Mouse (Mus musculus): Measurements from ENCODE around the gene Bnipl. TPM values are rescaled to one million over a fixed set of nuclear protein-coding genes. Genes with fewer than 3 reads are reported as not detected.
A peak's percentile ranks its signal among the peaks of the same experiment; 100 is the strongest.

Bnipl gene
- polyA plus RNA-seq, 1 experiment from 2014 or later = not detected

- Histone ChIP-seq H3K4me3 (replicated peaks; ENCODE audit: low read depth, low read length) (no peak overlapping the region), H3K9ac (replicated peaks; ENCODE audit: low read length) (no peak overlapping the region; the same call in 1 of the 2 replicates), H3K4me2 (ENCODE audit: low read length) (no peak overlapping the region), H3K36me3 (ENCODE audit: control insufficient read depth, insufficient read depth, low read length) (peaks cover 72% of the 10 kb centered on the region), H3K27ac (replicated peaks; ENCODE audit: low read depth, low read length) (no peak overlapping the region), H3K4me1 (ENCODE audit: control insufficient read depth, insufficient read depth, low read length) (no peaks in the 10 kb centered on the region), H3K9me3 (ENCODE audit: control insufficient read depth, low read length) (no peaks in the 10 kb centered on the region), H3K27me3 (ENCODE audit: control insufficient read depth, insufficient read depth, low read length) (no peaks in the 10 kb centered on the region)
- no peak for ATAC-seq (ENCODE audit: low FRiP score, low TSS enrichment)
- DNase-seq = no peak
- WGBS = 77% methylated on average over 6 of the region's 6 CpGs
Measured at GRCm38 (mm10) chr3:95290156-95290555, 39.2 kb upstream of the Bnipl start.

GRCm38 (mm10) chr3:95289419-95289818, 38.4 kb upstream of the Bnipl start:
- no peak for ATAC-seq (ENCODE audit: low FRiP score, low TSS enrichment)

GRCm38 (mm10) chr3:95287541-95287940, 36.5 kb upstream of the Bnipl start:
- H3K9me3 ChIP-seq (ENCODE audit: control insufficient read depth, low read length) = no peaks in the 10 kb centered on the region
- H3K4me1 ChIP-seq (ENCODE audit: control insufficient read depth, insufficient read depth, low read length) = peaks cover 16% of the 10 kb centered on the region
- 90% methylated on average over 3 of the region's 3 CpGs for WGBS
- H3K27me3 ChIP-seq (ENCODE audit: control insufficient read depth, insufficient read depth, low read length) = no peaks in the 10 kb centered on the region
- no peak for ATAC-seq (ENCODE audit: low FRiP score, low TSS enrichment)
- H3K4me2 ChIP-seq (ENCODE audit: low read length) = no peak overlapping the region
- H3K4me3 ChIP-seq (replicated peaks; ENCODE audit: low read depth, low read length) = no peak overlapping the region
- peaks cover 46% of the 10 kb centered on the region for H3K36me3 ChIP-seq (ENCODE audit: control insufficient read depth, insufficient read depth, low read length)
- no peak for DNase-seq
- H3K9ac ChIP-seq (replicated peaks; ENCODE audit: low read length) = no peak overlapping the region
- no peak overlapping the region for H3K27ac ChIP-seq (replicated peaks; ENCODE audit: low read depth, low read length)

More at GRCm38 (mm10) chr3:95289419-95289818, 38.4 kb upstream of the Bnipl start:
- no peak for DNase-seq
- H3K36me3 ChIP-seq (ENCODE audit: control insufficient read depth, insufficient read depth, low read length) = peaks cover 64% of the 10 kb centered on the region
- 95% methylated on average over 4 of the region's 4 CpGs for WGBS
- H3K4me3 ChIP-seq (replicated peaks; ENCODE audit: low read depth, low read length) = no peak overlapping the region
- no peaks in the 10 kb centered on the region for H3K27me3 ChIP-seq (ENCODE audit: control insufficient read depth, insufficient read depth, low read length)
- H3K9me3 ChIP-seq (ENCODE audit: control insufficient read depth, low read length) = no peaks in the 10 kb centered on the region
- H3K4me2 ChIP-seq (ENCODE audit: low read length) = no peak overlapping the region
- H3K4me1 ChIP-seq (ENCODE audit: control insufficient read depth, insufficient read depth, low read length) = peaks cover 6% of the 10 kb centered on the region
- H3K27ac ChIP-seq (replicated peaks; ENCODE audit: low read depth, low read length) = no peak overlapping the region
- H3K9ac ChIP-seq (replicated peaks; ENCODE audit: low read length) = no peak overlapping the region

- no peak overlapping the region for H3K4me2 ChIP-seq (ENCODE audit: low read length)
- no peak for ATAC-seq (ENCODE audit: low FRiP score, low TSS enrichment)
- H3K4me1 ChIP-seq (ENCODE audit: control insufficient read depth, insufficient read depth, low read length) = peaks cover 21% of the 10 kb centered on the region
Measured at GRCm38 (mm10) chr3:95286510-95286909, 35.5 kb upstream of the Bnipl start.

GRCm38 (mm10) chr3:95286011-95286410, 35.0 kb upstream of the Bnipl start:
- no peak for ATAC-seq (ENCODE audit: low FRiP score, low TSS enrichment)
- H3K4me1 ChIP-seq (ENCODE audit: control insufficient read depth, insufficient read depth, low read length) = peaks cover 23% of the 10 kb centered on the region
- no peak overlapping the region for H3K4me2 ChIP-seq (ENCODE audit: low read length)
- no peaks in the 10 kb centered on the region for H3K27me3 ChIP-seq (ENCODE audit: control insufficient read depth, insufficient read depth, low read length)
- H3K9me3 ChIP-seq (ENCODE audit: control insufficient read depth, low read length) = no peaks in the 10 kb centered on the region
- no peak for DNase-seq
- 68% methylated on average over 5 of the region's 5 CpGs for WGBS
- no peak overlapping the region for H3K27ac ChIP-seq (replicated peaks; ENCODE audit: low read depth, low read length)
- H3K9ac ChIP-seq (replicated peaks; ENCODE audit: low read length) = no peak overlapping the region
- peaks cover 32% of the 10 kb centered on the region for H3K36me3 ChIP-seq (ENCODE audit: control insufficient read depth, insufficient read depth, low read length)
- H3K4me3 ChIP-seq (replicated peaks; ENCODE audit: low read depth, low read length) = no peak overlapping the region

More at GRCm38 (mm10) chr3:95286510-95286909, 35.5 kb upstream of the Bnipl start:
- Histone ChIP-seq H3K27me3 (ENCODE audit: control insufficient read depth, insufficient read depth, low read length) (no peaks in the 10 kb centered on the region), H3K36me3 (ENCODE audit: control insufficient read depth, insufficient read depth, low read length) (peaks cover 37% of the 10 kb centered on the region), H3K4me3 (replicated peaks; ENCODE audit: low read depth, low read length) (no peak overlapping the region), H3K27ac (replicated peaks; ENCODE audit: low read depth, low read length) (no peak overlapping the region), H3K9ac (replicated peaks; ENCODE audit: low read length) (no peak overlapping the region), H3K9me3 (ENCODE audit: control insufficient read depth, low read length) (no peaks in the 10 kb centered on the region)
- 89% methylated on average over 7 of the region's 7 CpGs for WGBS
- DNase-seq = no peak

- Histone ChIP-seq H3K9me3 (ENCODE audit: control insufficient read depth, low read length) (no peaks in the 10 kb centered on the region), H3K4me2 (ENCODE audit: low read length) (no peak overlapping the region), H3K4me1 (ENCODE audit: control insufficient read depth, insufficient read depth, low read length) (peaks cover 28% of the 10 kb centered on the region), H3K36me3 (ENCODE audit: control insufficient read depth, insufficient read depth, low read length) (peaks cover 26% of the 10 kb centered on the region), H3K27ac (replicated peaks; ENCODE audit: low read depth, low read length) (no peak overlapping the region), H3K27me3 (ENCODE audit: control insufficient read depth, insufficient read depth, low read length) (no peaks in the 10 kb centered on the region), H3K4me3 (replicated peaks; ENCODE audit: low read depth, low read length) (no peak overlapping the region), H3K9ac (replicated peaks; ENCODE audit: low read length) (no peak overlapping the region)
- DNase-seq (no peak), ATAC-seq (ENCODE audit: low FRiP score, low TSS enrichment) (no peak)
- WGBS = 92% methylated on average over 5 of the region's 5 CpGs
Measured at GRCm38 (mm10) chr3:95285390-95285789, 34.4 kb upstream of the Bnipl start.

GRCm38 (mm10) chr3:95284501-95285281, 33.7 kb upstream of the Bnipl start:
- H3K9me3 ChIP-seq (ENCODE audit: control insufficient read depth, low read length) = no peaks in the 10 kb centered on the region
- H3K9ac ChIP-seq (replicated peaks; ENCODE audit: low read length) = peak overlapping the region; percentile 76; the same call in 1 of the 2 replicates
- H3K4me2 ChIP-seq (ENCODE audit: low read length) = peak overlapping the region; percentile 90
- H3K4me3 ChIP-seq (replicated peaks; ENCODE audit: low read depth, low read length) = peak overlapping the region; percentile 68; the same call in 1 of the 2 replicates
- peaks cover 19% of the 10 kb centered on the region for H3K36me3 ChIP-seq (ENCODE audit: control insufficient read depth, insufficient read depth, low read length)
- H3K4me1 ChIP-seq (ENCODE audit: control insufficient read depth, insufficient read depth, low read length) = peaks cover 28% of the 10 kb centered on the region
- no peaks in the 10 kb centered on the region for H3K27me3 ChIP-seq (ENCODE audit: control insufficient read depth, insufficient read depth, low read length)
- H3K27ac ChIP-seq (replicated peaks; ENCODE audit: low read depth, low read length) = no peak overlapping the region
- WGBS = 85% methylated on average over 12 of the region's 12 CpGs
- DNase-seq (no peak), ATAC-seq (ENCODE audit: low FRiP score, low TSS enrichment) (no peak)

GRCm38 (mm10) chr3:95284062-95284461, 33.1 kb upstream of the Bnipl start:
- Histone ChIP-seq H3K9me3 (ENCODE audit: control insufficient read depth, low read length) (no peaks in the 10 kb centered on the region), H3K9ac (replicated peaks; ENCODE audit: low read length) (peak overlapping the region; percentile 76), H3K36me3 (ENCODE audit: control insufficient read depth, insufficient read depth, low read length) (peaks cover 15% of the 10 kb centered on the region), H3K4me1 (ENCODE audit: control insufficient read depth, insufficient read depth, low read length) (peaks cover 28% of the 10 kb centered on the region), H3K4me3 (replicated peaks; ENCODE audit: low read depth, low read length) (peak overlapping the region; percentile 68), H3K4me2 (ENCODE audit: low read length) (peak overlapping the region; percentile 90), H3K27ac (replicated peaks; ENCODE audit: low read depth, low read length) (0 out of 2 replicates have a peak overlapping the region, but pooled peaks have one; percentile 94), H3K27me3 (ENCODE audit: control insufficient read depth, insufficient read depth, low read length) (no peaks in the 10 kb centered on the region)
- DNase-seq (peak; percentile 9), ATAC-seq (ENCODE audit: low FRiP score, low TSS enrichment) (no peak)
- WGBS = 11% methylated on average over 1 of the region's 1 CpGs

- H3K9me3 ChIP-seq (ENCODE audit: control insufficient read depth, low read length) = no peaks in the 10 kb centered on the region
- H3K9ac ChIP-seq (replicated peaks; ENCODE audit: low read length) = peak overlapping the region; percentile 76
- H3K27me3 ChIP-seq (ENCODE audit: control insufficient read depth, insufficient read depth, low read length) = no peaks in the 10 kb centered on the region
- H3K36me3 ChIP-seq (ENCODE audit: control insufficient read depth, insufficient read depth, low read length) = peaks cover 13% of the 10 kb centered on the region
- H3K4me1 ChIP-seq (ENCODE audit: control insufficient read depth, insufficient read depth, low read length) = peaks cover 28% of the 10 kb centered on the region
- peak overlapping the region; percentile 94 for H3K27ac ChIP-seq (replicated peaks; ENCODE audit: low read depth, low read length)
- H3K4me2 ChIP-seq (ENCODE audit: low read length) = peak overlapping the region; percentile 90
- ATAC-seq (ENCODE audit: low FRiP score, low TSS enrichment) (no peak), DNase-seq (no peak)
- peak overlapping the region; percentile 68 for H3K4me3 ChIP-seq (replicated peaks; ENCODE audit: low read depth, low read length)
- WGBS = 2% methylated on average over 7 of the region's 7 CpGs
Measured at GRCm38 (mm10) chr3:95283589-95283941, 32.6 kb upstream of the Bnipl start.

All from midbrain, embryonic 14.5 days (tissue).